Mouse (Mus musculus): ENCODE measurements around the gene Fut4. TPM values are rescaled to one million over a fixed set of nuclear protein-coding genes. Genes with fewer than 3 reads are reported as not detected.

Fut4 gene
- polyA plus RNA-seq (2012; rRNA removed; ENCODE audit: low replicate concordance) = 12.2 and 13.9 TPM in 2 replicates

DNA sequence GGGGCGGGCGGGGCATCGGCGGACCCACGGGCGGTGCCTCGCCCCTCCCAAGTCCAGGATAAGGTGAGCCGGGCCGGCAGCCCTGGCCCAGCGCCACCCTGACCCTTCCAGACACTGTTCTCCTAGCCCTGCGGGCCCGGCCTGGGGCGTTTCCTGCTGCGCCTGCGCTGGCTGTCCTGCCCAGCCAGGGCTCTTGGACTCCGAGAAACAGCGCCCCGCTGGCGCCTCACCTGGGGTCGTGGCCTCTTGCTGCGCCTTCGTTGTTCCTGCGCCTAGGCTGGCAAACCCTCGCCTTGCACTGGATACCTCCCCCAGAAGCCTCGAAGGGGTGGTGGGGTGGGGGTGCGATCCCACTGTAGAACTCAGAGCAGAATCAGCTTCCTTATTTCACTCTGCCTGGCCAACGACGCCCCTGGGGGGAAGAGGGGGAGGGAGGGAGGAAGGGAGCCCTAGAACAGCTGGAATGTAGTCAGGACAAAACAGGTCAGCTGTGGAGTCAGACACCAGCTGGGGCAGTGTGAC is at the start of gene Fut4:
Gene Fut4 (minus strand): TSS at position 393 of the 522 bp plus-strand sequence.

DNA sequence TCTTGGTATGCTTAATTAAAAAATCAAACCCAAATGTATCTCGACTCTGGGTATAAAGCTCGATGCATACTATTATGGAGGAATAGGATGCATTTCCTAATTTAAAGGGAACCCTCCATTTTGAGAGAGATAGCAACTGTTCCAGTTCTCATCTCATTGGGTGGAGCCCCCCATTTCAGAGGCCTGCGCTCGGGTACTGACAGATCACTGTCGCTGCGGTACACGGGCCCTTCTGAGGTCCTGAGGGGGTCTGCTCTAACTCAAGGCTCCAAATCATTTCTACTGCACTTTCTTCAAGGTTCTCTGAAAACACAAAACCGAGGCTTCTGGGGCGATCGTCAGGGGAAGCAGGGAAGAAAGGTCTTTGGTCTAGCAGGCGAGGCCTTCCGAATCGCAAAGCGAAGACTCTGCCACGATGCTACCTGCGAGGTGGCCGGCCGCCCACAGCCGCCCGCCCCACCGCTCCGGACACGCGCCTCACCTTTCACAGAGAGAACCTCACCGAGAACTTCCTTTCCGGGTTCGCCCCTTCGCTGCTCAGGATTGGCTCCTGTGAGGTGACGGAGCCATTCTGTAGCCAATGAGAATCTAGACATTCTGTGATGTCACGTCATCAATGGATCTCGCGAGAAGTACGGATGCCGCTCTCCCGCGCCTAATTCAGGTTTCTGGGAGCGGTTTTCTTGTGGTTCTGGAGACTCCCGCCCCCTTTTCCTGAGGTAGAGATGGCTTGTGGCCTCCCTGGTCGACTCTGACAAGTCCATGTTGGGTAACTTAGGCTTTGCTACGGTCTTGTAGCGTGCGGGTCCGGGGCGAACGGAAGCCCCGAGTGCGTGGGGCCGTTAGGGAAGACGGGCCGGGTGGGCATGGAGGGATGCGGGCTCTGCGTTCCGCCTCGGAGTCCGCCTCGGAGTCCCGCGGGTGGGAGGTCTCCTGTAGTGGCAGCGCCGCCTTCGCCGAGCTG is 32.1 kb upstream of the Fut4 start, which contains the start of the genes Mre11a and Ankrd49:
Gene Mre11a (plus strand): TSS at position 616 of the 964 bp plus-strand sequence.
Gene Ankrd49 (minus strand): TSS at position 818 of the 964 bp plus-strand sequence.

DNA sequence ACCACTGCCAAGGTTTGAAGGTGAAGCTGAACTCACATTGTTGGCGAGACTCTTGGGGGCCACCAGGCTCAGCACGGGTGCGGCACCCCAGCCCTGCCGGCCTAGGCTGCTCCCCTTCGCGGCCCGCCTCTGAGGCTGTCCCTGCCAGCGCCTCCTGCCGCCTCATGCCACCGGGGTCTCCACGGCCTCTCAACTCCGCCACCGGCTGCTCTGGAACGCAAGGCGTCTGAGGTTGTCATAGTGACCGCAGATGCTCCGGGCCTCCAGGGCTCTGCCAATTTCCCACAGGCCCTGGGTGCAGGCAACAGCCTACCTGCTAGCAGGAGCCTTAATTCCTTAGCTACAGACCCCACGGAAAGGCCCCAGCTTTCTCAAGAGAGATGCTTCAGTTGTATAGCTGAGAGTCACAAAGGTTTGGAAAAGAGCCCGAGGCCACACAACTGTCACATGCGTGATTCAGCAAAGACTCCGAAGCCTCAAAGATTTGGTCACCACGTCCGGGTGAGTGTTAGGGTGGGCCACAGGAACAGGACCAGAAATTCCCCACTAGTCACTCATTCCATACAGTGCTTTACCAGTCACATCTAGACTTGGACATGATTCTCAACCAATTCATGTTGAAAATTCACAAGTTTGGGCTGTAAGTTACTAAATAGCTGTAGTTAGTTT is 18.7 kb upstream of the Fut4 start, which contains the start of gene 1700012B09Rik:
Gene 1700012B09Rik (minus strand): TSS at position 228 of the 669 bp plus-strand sequence.

DNA sequence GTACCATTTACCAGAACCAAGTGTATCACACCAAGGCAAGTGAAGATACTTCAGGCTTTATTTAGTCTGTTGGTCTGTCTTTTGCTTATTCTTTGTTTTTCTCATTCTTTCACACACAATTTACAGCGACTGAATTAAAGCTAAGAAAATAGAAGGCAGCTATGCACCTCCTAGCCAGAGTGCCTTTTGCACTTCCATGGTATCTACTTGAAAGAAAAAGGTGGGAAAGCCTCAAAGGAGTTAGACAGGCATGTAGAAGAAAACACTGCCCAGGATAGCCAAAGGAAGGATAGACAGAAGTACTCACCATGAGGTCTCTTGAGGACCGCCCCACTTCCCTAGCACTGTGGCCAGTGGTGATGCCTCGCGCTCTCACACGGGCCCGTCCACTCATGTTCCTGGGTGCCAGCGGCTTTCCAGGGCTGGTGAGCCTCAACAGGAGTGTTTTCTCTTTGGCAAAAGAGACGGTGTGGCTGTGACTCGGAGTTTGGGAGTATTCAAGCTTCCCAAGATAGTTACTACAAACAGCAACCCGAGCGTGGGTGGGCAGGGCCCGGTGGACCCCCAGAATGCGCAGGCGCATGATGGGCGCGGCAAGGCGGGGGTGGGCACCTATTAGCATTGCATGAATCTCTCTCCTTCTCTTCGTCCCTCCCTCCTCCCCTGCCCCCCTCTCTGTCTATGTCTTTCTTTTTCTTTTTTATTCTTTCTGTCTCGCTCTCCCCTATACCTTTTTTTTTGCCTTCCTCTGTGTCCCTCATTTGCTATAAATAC is 11.9 kb downstream of the Fut4 start, which contains the start of gene Piwil4:
Gene Piwil4 (minus strand): TSS at position 583 of the 774 bp plus-strand sequence.

Other genes with a start within 250 kb of the Fut4 start
- gene Amotl1, start 107.3 kb downstream of the Fut4 start, polyA plus RNA-seq (2012; rRNA removed; ENCODE audit: low replicate concordance) = 4.2 and 5.7 TPM in 2 replicates
- gene Piwil4, start 11.7 kb downstream of the Fut4 start, polyA plus RNA-seq (2012; rRNA removed; ENCODE audit: low replicate concordance) = 0.51 and 0.53 TPM in 2 replicates
- not detected in 2 replicates for gene 1700012B09Rik, start 18.6 kb upstream of the Fut4 start, polyA plus RNA-seq (2012; rRNA removed; ENCODE audit: low replicate concordance)
- gene Mre11a, start 32.3 kb upstream of the Fut4 start, polyA plus RNA-seq (2012; rRNA removed; ENCODE audit: low replicate concordance) = 0.69 and 1.2 TPM in 2 replicates
- 0.43 and 1.2 TPM in 2 replicates for gene Ankrd49, start 32.5 kb upstream of the Fut4 start, polyA plus RNA-seq (2012; rRNA removed; ENCODE audit: low replicate concordance)
- gene Gpr83, start 107.8 kb upstream of the Fut4 start, polyA plus RNA-seq (2012; rRNA removed; ENCODE audit: low replicate concordance) = 0.02 and 0.04 TPM in 2 replicates
- gene Izumo1r, start 151.6 kb upstream of the Fut4 start, polyA plus RNA-seq (2012; rRNA removed; ENCODE audit: low replicate concordance) = 0.16 and 3.8 TPM in 2 replicates